Mouse (Mus musculus): ENCODE data around the gene Ccdc148. TPM values are rescaled to one million over a fixed set of nuclear protein-coding genes. Genes with fewer than 3 reads are reported as not detected.

Ccdc148 gene
- total RNA-seq, 2 experiments from 2014 or later = 0.17 TPM; not detected in 1

DNA sequence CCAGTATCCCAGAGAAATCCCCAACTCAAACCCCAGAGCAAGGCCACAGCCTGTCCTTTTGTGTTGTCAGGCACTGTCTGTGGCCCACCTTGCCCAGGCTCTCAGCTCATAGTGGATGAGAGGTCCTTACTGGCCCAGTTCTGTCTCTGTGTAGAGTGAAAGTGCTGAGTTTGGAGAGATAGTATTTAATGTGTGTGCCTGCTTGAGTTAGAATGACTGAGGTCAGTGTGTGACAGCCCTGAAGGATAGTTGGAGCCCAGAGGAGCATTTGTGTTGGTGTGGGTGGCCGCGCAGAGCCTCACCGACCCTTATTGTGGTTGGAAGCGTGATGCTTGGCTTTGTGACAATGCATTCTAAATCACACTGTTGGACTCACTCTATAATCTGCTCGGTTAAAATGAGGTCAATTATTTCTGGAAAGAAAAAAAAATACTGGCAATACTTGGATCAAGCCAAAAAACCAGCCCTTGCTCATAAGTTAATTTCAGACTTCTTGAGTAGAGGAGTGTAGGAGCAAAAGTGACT is 29.2 kb upstream of the Ccdc148 start:
- intact Hi-C loops (cut with DNase I) = no loop called here
- Histone ChIP-seq H3K4me3 (no peak overlapping the region), H3K27ac (no peak overlapping the region)
- no peak for DNase-seq
- TF ChIP-seq CTCF (IDR thresholded peaks at IDR 0.05) = no peak

DNA sequence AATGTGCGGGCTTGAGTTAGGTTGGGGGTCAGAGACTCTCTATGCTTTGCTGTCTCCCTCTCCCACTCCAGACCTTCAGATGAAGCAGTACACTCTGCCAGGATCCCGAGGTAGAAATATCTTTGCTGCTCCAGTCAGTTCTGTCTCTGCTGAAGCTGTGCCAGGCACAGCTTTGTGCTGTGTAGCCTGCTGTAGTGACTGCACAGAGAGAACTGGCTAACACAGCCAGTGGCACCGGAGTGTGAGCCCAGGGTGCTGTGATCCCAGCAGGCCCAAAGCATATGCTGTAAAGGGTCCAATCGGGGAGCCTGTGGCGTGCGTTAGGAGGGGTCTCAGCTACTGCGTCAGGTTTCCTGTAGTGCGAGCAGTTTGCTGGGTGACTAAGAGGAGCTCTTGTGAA is 27.8 kb upstream of the Ccdc148 start:
- intact Hi-C loops (cut with DNase I) = no loop called here
- DNase-seq = no peak
- Histone ChIP-seq H3K4me3 (no peak overlapping the region), H3K27ac (no peak overlapping the region)
- no peak for TF ChIP-seq CTCF (IDR thresholded peaks at IDR 0.05)

DNA sequence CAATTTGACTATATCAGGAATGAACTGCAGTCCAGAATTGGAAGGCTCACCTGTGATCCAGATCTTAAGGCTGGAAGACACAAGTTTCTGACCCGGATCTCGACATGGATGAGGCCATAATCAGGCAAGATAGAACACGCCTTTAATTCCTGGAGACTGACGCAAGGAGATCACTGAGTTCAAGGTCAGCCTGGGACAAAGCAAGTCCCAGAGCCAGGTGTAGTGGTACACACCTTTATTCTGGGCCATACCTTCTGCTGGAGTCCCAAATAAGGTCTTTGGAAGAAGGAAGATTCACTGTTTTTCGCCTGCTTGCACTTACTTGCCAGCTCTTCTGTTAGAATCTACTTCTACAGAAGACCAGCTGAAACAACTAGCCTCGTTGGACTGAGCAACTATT is 26.5 kb upstream of the Ccdc148 start:
- intact Hi-C loops (cut with DNase I) = no loop called here
- TF ChIP-seq CTCF (IDR thresholded peaks at IDR 0.05) = no peak
- DNase-seq = no peak
- Histone ChIP-seq H3K4me3 (no peak overlapping the region), H3K27ac (no peak overlapping the region)

DNA sequence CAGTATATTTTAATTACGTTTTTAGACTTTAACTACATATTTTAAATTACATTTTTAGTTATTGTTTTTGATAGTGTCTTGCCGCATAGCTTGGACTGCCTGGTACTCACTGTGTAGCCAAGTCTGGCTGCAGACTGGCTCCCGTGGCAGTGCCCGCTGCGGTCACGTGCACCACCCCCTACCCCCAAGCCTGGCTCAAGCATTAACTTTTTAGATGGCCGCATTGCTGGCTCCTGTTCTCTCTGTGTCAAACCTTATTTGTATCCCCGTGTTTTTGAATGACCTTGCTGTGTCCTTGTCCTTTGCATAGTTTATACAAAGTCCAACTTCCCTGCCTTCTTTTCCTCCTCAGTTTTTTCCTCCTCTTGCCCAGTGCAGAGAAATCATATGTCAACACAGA is 25.6 kb upstream of the Ccdc148 start:
- no peak overlapping the region for H3K27ac ChIP-seq
- no peak overlapping the region for H3K4me3 ChIP-seq
- DNase-seq = no peak
- TF ChIP-seq CTCF (IDR thresholded peaks at IDR 0.05) = no peak
- intact Hi-C loops (cut with DNase I) = no loop called here

DNA sequence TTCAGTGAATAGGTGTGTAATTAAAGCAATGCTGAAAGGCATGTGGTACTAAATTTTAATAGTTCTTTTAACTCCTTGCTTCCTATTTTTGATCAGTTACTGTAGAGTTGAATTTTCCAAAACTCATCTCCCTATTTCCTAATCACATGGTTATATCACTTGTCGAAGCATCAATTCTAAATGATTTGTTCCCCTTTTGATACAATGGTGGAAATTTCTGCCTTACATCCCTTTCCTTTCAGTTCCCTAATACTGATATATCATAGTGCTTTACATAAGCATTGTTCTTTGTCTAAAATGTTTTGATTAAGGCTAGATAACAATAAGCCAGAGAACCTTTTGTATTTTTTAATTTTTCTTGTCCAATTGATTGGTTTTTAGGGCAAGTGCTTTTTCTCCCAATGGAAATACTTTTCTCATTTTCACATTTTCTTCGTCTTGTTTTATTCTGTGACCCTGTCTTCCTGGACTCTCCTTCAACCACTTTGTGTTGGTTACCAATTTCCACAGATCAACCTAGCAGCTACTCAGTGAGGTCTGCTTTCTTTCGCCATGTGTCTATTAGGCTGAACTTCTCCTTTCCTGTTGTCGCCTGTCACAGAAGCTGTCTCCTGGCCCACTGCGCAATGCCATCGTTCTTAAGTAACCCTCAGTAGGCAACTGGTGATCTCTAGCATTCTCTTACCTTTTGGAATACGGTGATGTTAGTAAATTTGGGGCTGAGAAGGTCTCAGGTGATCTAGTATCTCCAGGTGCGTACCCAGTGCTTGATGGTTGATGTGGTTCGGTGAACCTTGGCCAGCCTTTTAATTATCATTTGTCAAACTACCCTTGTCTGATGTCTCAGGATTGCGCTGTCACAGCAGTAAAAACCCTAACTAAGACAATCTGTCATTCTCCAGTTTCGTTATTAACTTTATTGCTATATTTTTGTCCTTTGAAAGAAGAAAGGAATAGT is 23.9 kb upstream of the Ccdc148 start:
- intact Hi-C loops (cut with DNase I) = no loop called here
- DNase-seq = no peak
- no peak for TF ChIP-seq CTCF (IDR thresholded peaks at IDR 0.05)
- Histone ChIP-seq H3K27ac (no peak overlapping the region), H3K4me3 (no peak overlapping the region)

DNA sequence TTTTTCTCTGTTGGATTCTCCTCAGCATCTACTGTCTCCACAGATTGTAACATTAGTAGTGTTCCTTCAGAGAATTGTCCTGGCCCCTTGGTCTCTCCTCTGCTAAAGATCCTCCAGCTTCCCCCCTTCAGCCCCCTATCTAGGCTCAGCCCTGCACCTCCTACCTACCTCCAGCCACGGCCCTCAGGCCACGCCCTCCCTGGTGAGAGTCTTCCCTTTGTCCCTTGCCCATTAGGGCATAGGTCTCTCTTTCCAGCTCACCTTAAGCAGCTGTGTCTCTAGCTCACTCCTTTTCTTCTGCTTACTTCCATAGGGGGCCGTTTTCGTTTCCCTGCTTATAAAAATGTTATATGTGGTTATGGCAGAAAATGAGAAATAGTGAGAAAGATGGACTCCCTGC is 23.1 kb upstream of the Ccdc148 start:
- H3K27ac ChIP-seq = no peak overlapping the region
- TF ChIP-seq CTCF (IDR thresholded peaks at IDR 0.05) = no peak
- intact Hi-C loops (cut with DNase I) = no loop called here
- no peak for DNase-seq
- no peak overlapping the region for H3K4me3 ChIP-seq

DNA sequence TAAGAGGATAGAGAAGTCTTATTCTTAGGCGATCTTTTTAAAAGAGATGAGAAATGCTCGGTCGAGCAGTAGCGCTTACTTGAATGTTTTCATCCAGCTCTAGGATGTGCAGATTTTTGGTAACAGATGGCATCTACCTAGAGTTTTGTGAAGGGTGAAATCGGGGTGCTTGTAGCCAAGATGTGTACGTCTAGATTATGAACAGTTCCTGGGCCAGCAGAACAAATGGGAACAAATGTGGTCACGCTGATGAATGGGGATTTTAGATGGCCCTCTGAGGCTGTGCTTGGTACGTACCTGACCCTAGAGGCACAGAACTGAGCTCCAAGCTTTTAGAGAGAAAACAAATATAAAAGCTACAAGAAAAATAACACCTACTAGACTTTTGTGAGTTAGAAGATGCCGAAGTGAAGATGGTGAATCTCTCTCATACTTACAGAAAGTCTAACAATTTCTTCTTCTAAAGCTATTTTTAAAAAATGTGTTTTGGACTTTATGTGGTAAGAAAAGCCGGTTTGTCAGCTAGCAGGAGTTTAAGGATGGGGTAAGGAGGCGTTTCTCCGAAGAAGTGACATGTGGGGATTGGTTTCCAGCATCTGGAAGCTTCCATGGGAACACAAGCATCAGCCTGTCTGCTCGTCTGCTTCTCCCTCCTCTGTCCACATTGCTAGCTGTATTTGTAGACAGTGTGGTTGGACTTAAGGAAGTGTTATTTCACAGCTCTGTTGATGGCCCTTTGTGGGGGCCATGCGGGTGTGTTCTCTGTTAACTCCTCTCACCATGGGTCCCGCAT is 21.0 kb upstream of the Ccdc148 start:
- no peak for DNase-seq
- H3K27ac ChIP-seq = no peak overlapping the region
- intact Hi-C loops (cut with DNase I) = no loop called here
- TF ChIP-seq CTCF (IDR thresholded peaks at IDR 0.05) = no peak
- H3K4me3 ChIP-seq = no peak overlapping the region

DNA sequence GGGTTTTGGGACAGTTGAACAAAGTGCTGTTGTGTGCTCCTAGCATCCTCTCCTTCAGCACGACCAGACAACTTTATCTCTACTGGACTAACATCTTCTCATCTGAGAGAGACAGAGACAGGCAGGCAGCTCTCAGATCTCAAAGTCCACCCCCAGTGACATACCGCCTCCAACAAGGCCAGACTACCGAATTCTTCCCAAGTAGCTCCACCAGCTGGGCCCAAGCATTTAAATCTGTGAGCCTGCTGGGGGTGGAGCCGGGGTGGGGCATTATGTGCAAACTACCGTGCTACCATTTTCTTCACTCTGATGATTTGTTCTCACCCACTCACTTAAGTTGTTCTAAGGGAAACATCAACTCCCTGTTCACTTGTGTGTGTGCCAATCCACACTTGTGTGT is 19.0 kb upstream of the Ccdc148 start:
- no peak for DNase-seq

DNA sequence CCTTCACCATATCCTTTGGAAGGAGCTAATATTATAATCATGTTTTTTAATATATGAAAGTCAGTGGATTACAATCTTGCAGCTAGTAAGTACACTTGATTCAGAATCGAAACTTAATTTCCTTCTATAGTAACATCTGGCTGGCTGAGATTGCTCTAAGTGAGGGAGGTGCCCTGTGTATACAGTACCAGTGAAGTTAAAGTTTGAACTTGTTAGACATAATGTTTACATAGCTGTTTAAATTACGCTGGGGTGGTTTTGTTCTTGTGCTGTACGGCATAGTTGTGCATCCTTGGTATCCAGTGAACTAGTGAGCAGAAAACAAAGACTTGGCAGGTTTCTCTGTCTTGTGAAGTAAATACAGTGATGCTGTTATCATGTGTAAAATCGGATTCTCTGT is 18.5 kb upstream of the Ccdc148 start:
- no peak for DNase-seq
- no peak for TF ChIP-seq CTCF (IDR thresholded peaks at IDR 0.05)
- no peak overlapping the region for H3K4me3 ChIP-seq
- no peak overlapping the region for H3K27ac ChIP-seq
- intact Hi-C loops (cut with DNase I) = no loop called here

More for the DNA sequence above, 19.0 kb upstream of the Ccdc148 start:
- Histone ChIP-seq H3K27ac (no peak overlapping the region), H3K4me3 (no peak overlapping the region)
- intact Hi-C loops (cut with DNase I) = no loop called here
- TF ChIP-seq CTCF (IDR thresholded peaks at IDR 0.05) = no peak

DNA sequence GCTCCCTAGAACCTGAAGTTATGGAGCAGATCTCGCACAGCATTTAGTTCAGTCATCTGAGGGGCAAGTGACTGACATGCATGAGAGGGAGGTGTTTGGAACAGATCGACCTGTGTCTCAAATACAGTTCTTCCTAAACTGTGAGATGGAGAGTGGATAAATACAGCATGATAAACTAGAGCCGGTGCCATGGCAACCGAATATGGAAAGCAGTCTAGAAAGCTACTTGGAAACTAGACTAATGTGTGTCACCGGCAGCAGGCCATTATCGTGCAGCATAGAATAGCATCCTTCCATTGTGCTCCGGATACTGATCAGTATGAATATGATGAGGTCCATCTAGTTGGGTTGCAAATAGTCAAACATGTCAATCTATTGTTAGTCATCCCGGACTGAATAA is 17.7 kb upstream of the Ccdc148 start:
- Histone ChIP-seq H3K27ac (no peak overlapping the region), H3K4me3 (no peak overlapping the region)
- DNase-seq = no peak
- intact Hi-C loops (cut with DNase I) = no loop called here
- no peak for TF ChIP-seq CTCF (IDR thresholded peaks at IDR 0.05)

DNA sequence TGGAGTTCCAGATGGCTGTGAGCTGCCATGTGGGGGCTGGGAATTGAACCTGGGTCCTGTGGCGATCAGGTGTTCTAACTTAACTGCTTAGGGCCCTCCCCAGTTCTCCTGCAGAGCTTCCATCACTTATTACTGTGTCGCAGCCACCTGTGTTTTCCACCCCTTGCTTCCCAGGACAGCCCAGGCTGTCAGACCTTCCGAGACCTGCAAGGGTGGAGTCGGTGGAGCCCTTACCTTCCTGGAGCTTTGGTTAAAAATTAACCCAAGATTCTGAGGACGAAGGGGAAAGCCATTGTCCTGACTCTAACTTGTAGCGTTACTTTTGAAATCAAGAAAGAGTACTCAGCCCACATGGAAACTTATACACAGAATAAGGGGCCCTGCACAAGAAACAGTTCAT is 15.4 kb upstream of the Ccdc148 start:
- TF ChIP-seq CTCF (IDR thresholded peaks at IDR 0.05) = no peak
- Histone ChIP-seq H3K4me3 (no peak overlapping the region), H3K27ac (no peak overlapping the region)
- DNase-seq = no peak
- intact Hi-C loops (cut with DNase I) = no loop called here

DNA sequence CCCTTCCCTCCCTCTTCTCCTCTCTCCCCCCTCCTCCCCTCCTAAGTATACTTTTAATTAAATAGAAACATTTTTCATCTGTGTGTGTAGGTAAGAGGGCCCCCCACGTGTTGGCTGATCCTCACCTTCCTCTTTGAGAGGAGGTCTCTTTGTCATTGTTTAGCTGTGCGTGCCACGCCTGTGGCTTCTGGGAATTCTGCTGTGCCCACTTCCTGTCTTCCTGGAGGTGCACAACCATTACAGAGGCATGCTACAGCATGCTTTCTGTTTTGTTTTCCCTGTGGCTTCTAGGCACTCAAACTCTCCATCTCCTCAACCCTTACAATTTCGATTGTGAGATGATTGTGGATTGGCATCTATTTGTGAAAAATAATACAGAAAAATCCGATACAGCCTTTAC is 11.1 kb upstream of the Ccdc148 start:
- no peak for TF ChIP-seq CTCF (IDR thresholded peaks at IDR 0.05)
- Histone ChIP-seq H3K27ac (no peak overlapping the region), H3K4me3 (peak overlapping the region; percentile 3; the same call in 1 of the 2 replicates)
- intact Hi-C loops (cut with DNase I) = no loop called here
- no peak for DNase-seq

DNA sequence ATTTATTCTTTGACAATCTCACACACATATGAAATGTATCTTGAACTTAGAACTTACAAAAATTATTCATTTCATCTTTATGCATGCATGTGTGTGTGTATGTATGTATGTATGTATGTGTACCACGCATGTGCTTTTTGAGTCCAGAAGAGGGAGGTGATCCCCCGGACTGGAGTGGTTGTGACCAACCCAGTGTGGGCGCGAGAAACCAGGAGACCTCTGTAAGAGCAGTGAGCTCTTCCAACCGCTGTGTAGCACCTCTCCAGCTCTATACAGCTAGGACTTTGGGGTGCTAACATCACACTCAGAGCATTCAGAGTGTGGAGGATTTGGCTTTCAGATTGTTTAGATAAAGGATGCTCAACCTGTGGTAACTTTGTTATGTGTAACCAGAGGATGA is 10.1 kb upstream of the Ccdc148 start:
- no peak for TF ChIP-seq CTCF (IDR thresholded peaks at IDR 0.05)
- H3K27ac ChIP-seq = no peak overlapping the region
- intact Hi-C loops (cut with DNase I) = no loop called here
- DNase-seq = no peak
- H3K4me3 ChIP-seq = no peak overlapping the region
